Mouse (Mus musculus) hindbrain, embryonic 10.5 days (tissue): ENCODE results near the gene Cyp4f13. TPM values are rescaled to one million over a fixed set of nuclear protein-coding genes. Genes with fewer than 3 reads are reported as not detected.

Experiments
- DNase-seq: peaks from one replicate; pipeline ENCODE4 v3.0.0-alpha.2; 2017; ENCODE audit warnings: low spot score
- H3K27ac ChIP-seq: fragments of 300-500 bp; sonication (generic); 2 replicates; pipeline ENCODE4 v1.5.1; 2016; ENCODE audit warnings: mild to moderate bottlenecking, moderate library complexity
- H3K27me3 ChIP-seq: fragments of 300-500 bp; sonication (generic); 2 replicates; pipeline ENCODE4 v1.6.1; 2016; ENCODE audit warnings: mild to moderate bottlenecking; ENCODE audit not compliant: poor library complexity, insufficient read depth, severe bottlenecking
- H3K36me3 ChIP-seq: fragments of 300-500 bp; sonication (generic); 2 replicates; pipeline ENCODE4 v1.6.1; 2016; ENCODE audit warnings: mild to moderate bottlenecking, moderate library complexity
- H3K4me1 ChIP-seq: fragments of 300-500 bp; sonication (generic); replicated peaks from 2 replicates; pipeline ENCODE4 v1.6.1; 2016; ENCODE audit warnings: mild to moderate bottlenecking
- H3K4me3 ChIP-seq: fragments of 300-500 bp; sonication (generic); 2 replicates; pipeline ENCODE4 v1.5.1; 2016; ENCODE audit warnings: mild to moderate bottlenecking, moderate library complexity
- H3K9me3 ChIP-seq: fragments of 300-500 bp; sonication (generic); 2 replicates; pipeline ENCODE4 v1.6.1; 2016; ENCODE audit warnings: mild to moderate bottlenecking, moderate library complexity
- WGBS: fragments of 180-500 bp; shearing (Covaris S2); methylation state at CpG from one replicate; pipeline ENCODE4 v1.1.7; 2016; 5-methylcytosine and 5-hydroxymethylcytosine counted together
- polyA plus RNA-seq: library from polyadenylated mRNA; unstranded; fragments of >200 nt; fragmentation: Nextera tagmentation; extraction: Ambion mirVana; gene quantifications from 2 replicates; pipeline ENCODE4 v1.2.1, GENCODE M21; 2016

Cyp4f13 gene
- polyA plus RNA-seq, 1 experiment from 2014 or later = 4.3 TPM

- WGBS = 73% methylated on average over 3 of the region's 3 CpGs
- Histone ChIP-seq H3K27me3 (no peaks in the 10 kb centered on the region), H3K27ac (no peak overlapping the region), H3K36me3 (no peaks in the 10 kb centered on the region), H3K4me1 (no peaks in the 10 kb centered on the region), H3K9me3 (no peaks in the 10 kb centered on the region), H3K4me3 (no peak overlapping the region)
- no peak for DNase-seq
Observed at GRCm38 (mm10) chr17:32944402-32945035, 2.7 kb downstream of the Cyp4f13 start.

- no peaks in the 10 kb centered on the region for H3K4me1 ChIP-seq
- H3K27ac ChIP-seq = no peak overlapping the region
- no peak overlapping the region for H3K4me3 ChIP-seq
- no peaks in the 10 kb centered on the region for H3K36me3 ChIP-seq
- 95% methylated on average over 3 of the region's 3 CpGs for WGBS
- no peak for DNase-seq
- H3K9me3 ChIP-seq = no peaks in the 10 kb centered on the region
- H3K27me3 ChIP-seq = no peaks in the 10 kb centered on the region
Observed at GRCm38 (mm10) chr17:32943661-32944060, 3.5 kb downstream of the Cyp4f13 start.

GRCm38 (mm10) chr17:32939831-32940230, 7.4 kb downstream of the Cyp4f13 start:
- 82% methylated on average over 4 of the region's 4 CpGs for WGBS
- H3K9me3 ChIP-seq = no peaks in the 10 kb centered on the region
- H3K4me3 ChIP-seq = no peak overlapping the region
- H3K27me3 ChIP-seq = 0 out of 2 replicates have a peak, but pooled peaks cover 3% of the 10 kb centered on the region
- DNase-seq = no peak
- no peaks in the 10 kb centered on the region for H3K4me1 ChIP-seq
- H3K27ac ChIP-seq = no peak overlapping the region
- no peaks in the 10 kb centered on the region for H3K36me3 ChIP-seq

- no peak for DNase-seq
- Histone ChIP-seq H3K27ac (no peak overlapping the region), H3K36me3 (no peaks in the 10 kb centered on the region), H3K4me1 (peaks cover 12% of the 10 kb centered on the region), H3K4me3 (no peak overlapping the region), H3K9me3 (no peaks in the 10 kb centered on the region), H3K27me3 (peaks cover 7% of the 10 kb centered on the region; the same call in 1 of the 2 replicates)
- WGBS = 83% methylated on average over 5 of the region's 5 CpGs
Observed at GRCm38 (mm10) chr17:32927803-32928202, 19.4 kb downstream of the Cyp4f13 start.

GRCm38 (mm10) chr17:32924658-32925312, 22.4 kb downstream of the Cyp4f13 start:
- Histone ChIP-seq H3K36me3 (no peaks in the 10 kb centered on the region), H3K27ac (peak overlapping the region; percentile 91), H3K4me3 (peak overlapping the region; percentile 67), H3K27me3 (peaks cover 7% of the 10 kb centered on the region; the same call in 1 of the 2 replicates), H3K9me3 (peaks cover 14% of the 10 kb centered on the region), H3K4me1 (peaks cover 12% of the 10 kb centered on the region)
- DNase-seq = peak; percentile 83
- 17% methylated on average over 32 of the region's 32 CpGs for WGBS

- Histone ChIP-seq H3K27me3 (peaks cover 7% of the 10 kb centered on the region; the same call in 1 of the 2 replicates), H3K9me3 (peaks cover 14% of the 10 kb centered on the region), H3K36me3 (no peaks in the 10 kb centered on the region), H3K4me1 (peaks cover 12% of the 10 kb centered on the region), H3K4me3 (no peak overlapping the region), H3K27ac (no peak overlapping the region)
- 92% methylated on average over 1 of the region's 1 CpGs for WGBS
- no peak for DNase-seq
Observed at GRCm38 (mm10) chr17:32923681-32924080, 23.5 kb downstream of the Cyp4f13 start.

- Histone ChIP-seq H3K4me1 (0 out of 2 replicates have a peak, but pooled peaks cover under 1% of the 10 kb centered on the region), H3K9me3 (peaks cover 14% of the 10 kb centered on the region), H3K36me3 (no peaks in the 10 kb centered on the region), H3K4me3 (no peak overlapping the region), H3K27ac (no peak overlapping the region), H3K27me3 (no peaks in the 10 kb centered on the region)
- 87% methylated on average over 2 of the region's 2 CpGs for WGBS
- DNase-seq = no peak
Observed at GRCm38 (mm10) chr17:32919123-32919522, 28.1 kb downstream of the Cyp4f13 start.

- Histone ChIP-seq H3K4me3 (no peak within 1 kb of the TSS), H3K9me3 (peaks cover 14% of the 10 kb centered on the region), H3K27ac (no peak within 1 kb of the TSS), H3K27me3 (no peaks in the 10 kb centered on the region), H3K4me1 (no peaks in the 10 kb centered on the region), H3K36me3 (no peaks in the 10 kb centered on the region)
- WGBS = 72% methylated on average over 2 of the region's 2 CpGs
- no peak for DNase-seq
Observed at GRCm38 (mm10) chr17:32917131-32917530, 30.1 kb downstream of the Cyp4f13 start, which contains the start of gene Cyp4f14. TSS of gene Cyp4f14 (minus strand) at chr17:32917342.

GRCm38 (mm10) chr17:32916075-32916474, 31.1 kb downstream of the Cyp4f13 start:
- 77% methylated on average over 1 of the region's 1 CpGs for WGBS
- H3K4me1 ChIP-seq = no peaks in the 10 kb centered on the region
- peaks cover 8% of the 10 kb centered on the region for H3K9me3 ChIP-seq
- no peak for DNase-seq
- H3K27ac ChIP-seq = no peak overlapping the region
- no peak overlapping the region for H3K4me3 ChIP-seq
- H3K36me3 ChIP-seq = no peaks in the 10 kb centered on the region
- H3K27me3 ChIP-seq = no peaks in the 10 kb centered on the region

- 77% methylated on average over 10 of the region's 10 CpGs for whole genome bisulfite sequencing
- no peak for DNase-seq
Observed at GRCm38 (mm10) chr17:32906172-32906571, 41.0 kb downstream of the Cyp4f13 start.

GRCm38 (mm10) chr17:32905239-32905638, 42.0 kb downstream of the Cyp4f13 start:
- no peaks in the 10 kb centered on the region for H3K9me3 ChIP-seq
- no peak overlapping the region for H3K4me3 ChIP-seq
- no peak overlapping the region for H3K27ac ChIP-seq
- 0 out of 2 replicates have a peak, but pooled peaks cover 4% of the 10 kb centered on the region for H3K4me1 ChIP-seq
- 13% methylated on average over 19 of the region's 19 CpGs for WGBS
- H3K36me3 ChIP-seq = no peaks in the 10 kb centered on the region
- peaks cover 10% of the 10 kb centered on the region; the same call in 1 of the 2 replicates for H3K27me3 ChIP-seq
- peak; percentile 43 for DNase-seq

More at GRCm38 (mm10) chr17:32906172-32906571, 41.0 kb downstream of the Cyp4f13 start:
- Histone ChIP-seq H3K4me1 (0 out of 2 replicates have a peak, but pooled peaks cover 4% of the 10 kb centered on the region), H3K27me3 (peaks cover 10% of the 10 kb centered on the region; the same call in 1 of the 2 replicates), H3K36me3 (no peaks in the 10 kb centered on the region), H3K27ac (no peak overlapping the region), H3K9me3 (no peaks in the 10 kb centered on the region), H3K4me3 (no peak overlapping the region)

GRCm38 (mm10) chr17:32904414-32904813, 42.8 kb downstream of the Cyp4f13 start:
- WGBS = 74% methylated on average over 2 of the region's 2 CpGs
- Histone ChIP-seq H3K9me3 (no peaks in the 10 kb centered on the region), H3K27me3 (peaks cover 10% of the 10 kb centered on the region; the same call in 1 of the 2 replicates), H3K27ac (no peak overlapping the region), H3K4me1 (0 out of 2 replicates have a peak, but pooled peaks cover 4% of the 10 kb centered on the region), H3K4me3 (no peak overlapping the region), H3K36me3 (no peaks in the 10 kb centered on the region)
- DNase-seq = no peak
